Mouse (Mus musculus) hindbrain, embryonic 11.5 days (tissue): Measurements from ENCODE around the gene Il12rb1. TPM values are rescaled to one million over a fixed set of nuclear protein-coding genes. Genes with fewer than 3 reads are reported as not detected.
A peak's percentile ranks its signal among the peaks of the same experiment; 100 is the strongest.

Experiments
- ATAC-seq: fragments of 200-750 bp; cut with Nextera tagmentation; 2 replicates; pipeline ENCODE4 v1.8.0; 2017; ENCODE audit warnings: mild to moderate bottlenecking, moderate TSS enrichment, moderate library complexity; ENCODE audit not compliant: low FRiP score
- DNase-seq: peaks from one replicate; pipeline ENCODE4 v3.0.0-alpha.2; 2015; ENCODE audit warnings: low spot score
- H3K27ac ChIP-seq: fragments of 300-500 bp; sonication (generic); 2 replicates; pipeline ENCODE4 v1.5.1; 2014; ENCODE audit warnings: mild to moderate bottlenecking, low read depth, low read length
- H3K27me3 ChIP-seq: fragments of 300-500 bp; sonication (generic); 2 replicates; pipeline ENCODE4 v1.6.1; 2014; ENCODE audit warnings: mild to moderate bottlenecking, low read length, moderate library complexity, mixed read lengths; ENCODE audit not compliant: control insufficient read depth, insufficient read depth
- H3K36me3 ChIP-seq: fragments of 300-500 bp; sonication (generic); 2 replicates; pipeline ENCODE4 v1.6.1; 2014; ENCODE audit warnings: mild to moderate bottlenecking, low read length, moderate library complexity, mixed read lengths; ENCODE audit not compliant: control insufficient read depth, insufficient read depth
- H3K4me1 ChIP-seq: fragments of 300-500 bp; sonication (generic); replicated peaks from 2 replicates; pipeline ENCODE4 v1.6.1; 2014; ENCODE audit warnings: low read length, mixed read lengths; ENCODE audit not compliant: control insufficient read depth, insufficient read depth
- H3K4me2 ChIP-seq: fragments of 300-500 bp; sonication (generic); replicated peaks from 2 replicates; pipeline ENCODE4 v1.6.1; 2014; ENCODE audit warnings: mild to moderate bottlenecking, low read depth, low read length
- H3K4me3 ChIP-seq: fragments of 300-500 bp; sonication (generic); 2 replicates; pipeline ENCODE4 v1.5.1; 2014; ENCODE audit warnings: low read depth, low read length
- H3K9ac ChIP-seq: fragments of 300-500 bp; sonication (generic); 2 replicates; pipeline ENCODE4 v1.6.1; 2014; ENCODE audit warnings: low read depth, low read length
- H3K9me3 ChIP-seq: fragments of 300-500 bp; sonication (generic); 2 replicates; pipeline ENCODE4 v1.6.1; 2016; ENCODE audit warnings: low read length; ENCODE audit not compliant: control insufficient read depth
- WGBS: fragments of 180-500 bp; shearing (Covaris S2); extraction: QIAGEN DNeasy Blood & Tissue Kit; methylation state at CpG from one replicate; pipeline ENCODE4 v1.1.7; 2014; 5-methylcytosine and 5-hydroxymethylcytosine counted together
- polyA plus RNA-seq: library from polyadenylated mRNA; unstranded; fragments of >200 nt; fragmentation: Nextera tagmentation; extraction: Ambion mirVana; gene quantifications from 2 replicates; pipeline ENCODE4 v1.2.1, GENCODE M21; 2014

Gene Il12rb1
- polyA plus RNA-seq = 0.08 TPM in 1 of 2 replicates, not detected in the other

DNA sequence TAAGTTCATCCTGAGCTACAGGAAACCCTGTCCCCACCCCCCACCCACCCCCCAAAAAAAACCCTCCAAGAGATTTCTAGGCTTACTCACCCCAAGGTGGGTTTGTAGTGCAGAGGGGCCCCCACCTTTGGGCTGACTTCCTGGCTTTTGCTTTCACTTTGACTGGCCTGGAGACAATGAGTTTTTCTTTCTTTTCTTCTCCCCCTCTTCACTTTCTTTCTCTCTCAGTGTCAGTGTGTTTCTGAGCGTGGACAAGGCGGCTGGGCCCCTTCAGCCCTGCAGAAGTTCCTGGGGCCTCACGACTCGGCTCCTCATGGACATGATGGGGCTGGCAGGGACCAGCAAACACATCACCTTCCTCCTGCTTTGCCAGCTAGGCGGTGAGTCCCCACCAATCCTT is at the start of gene Il12rb1:
Gene Il12rb1, plus strand, starts transcription at position 211 of the 400 bp plus-strand sequence.
- Histone ChIP-seq H3K27me3 (peaks cover 24% of the 10 kb centered on the region), H3K27ac (no peak within 1 kb of the TSS), H3K9ac (no peak within 1 kb of the TSS), H3K4me1 (peaks cover 5% of the 10 kb centered on the region; the same call in 1 of the 2 replicates), H3K4me3 (no peak within 1 kb of the TSS), H3K9me3 (no peaks in the 10 kb centered on the region), H3K4me2 (no peak within 1 kb of the TSS), H3K36me3 (no peaks in the 10 kb centered on the region)
- DNase-seq (no peak), ATAC-seq (no peak)
- 67% methylated on average over 5 of the region's 5 CpGs for WGBS

DNA sequence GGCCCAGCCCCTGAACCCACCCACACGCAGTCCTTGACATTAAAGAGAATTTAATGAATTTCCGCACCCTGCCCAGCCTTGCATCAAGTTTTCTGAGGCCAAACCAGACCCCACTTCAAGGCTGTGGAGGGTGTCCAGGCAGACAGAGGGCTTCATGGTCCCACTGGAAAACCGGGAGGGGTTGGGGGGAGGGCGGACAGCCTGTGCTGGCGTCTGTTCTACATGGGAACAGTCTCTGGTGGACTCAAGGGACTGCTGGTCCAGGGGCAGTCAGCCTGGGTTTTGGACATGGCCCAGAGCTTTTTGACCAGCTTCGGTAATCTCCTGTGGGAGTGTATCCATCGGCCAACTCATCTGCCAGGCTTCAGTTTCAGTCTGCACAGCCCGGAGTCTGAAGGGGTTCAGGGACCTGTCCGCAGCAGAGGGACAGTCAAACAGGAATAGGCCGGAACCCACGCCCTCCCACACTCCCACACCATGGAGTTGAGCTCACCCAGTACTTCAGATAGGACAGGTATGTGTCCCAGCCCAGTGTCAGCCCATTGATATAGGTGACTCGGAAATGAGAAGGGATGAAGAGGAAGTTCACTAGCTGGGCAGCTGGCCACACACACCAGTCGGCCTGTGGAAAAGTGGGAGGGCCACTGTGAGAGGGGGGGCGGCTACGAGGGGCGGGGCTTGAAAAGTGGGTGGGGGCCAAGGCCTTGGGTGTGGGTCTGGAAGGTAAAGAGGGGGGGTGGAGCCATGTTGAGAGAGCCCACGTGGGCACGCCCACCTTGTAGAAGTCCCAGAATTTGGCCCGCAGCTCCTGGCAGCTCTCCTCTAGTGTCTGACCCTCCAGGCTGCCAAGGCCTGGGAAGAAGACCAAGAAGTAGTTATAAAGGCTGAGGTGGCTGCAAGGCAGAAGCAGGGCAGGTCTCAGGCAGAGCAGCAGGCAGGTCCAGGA is 49.4 kb upstream of the Il12rb1 start:
- Histone ChIP-seq H3K27me3 (no peaks in the 10 kb centered on the region), H3K9me3 (no peaks in the 10 kb centered on the region), H3K36me3 (no peaks in the 10 kb centered on the region), H3K27ac (no peak overlapping the region), H3K4me3 (no peak overlapping the region), H3K9ac (no peak overlapping the region), H3K4me2 (no peak overlapping the region), H3K4me1 (peaks cover 2% of the 10 kb centered on the region)
- WGBS = 68% methylated on average over 19 of the region's 19 CpGs
- ATAC-seq = no peak
- DNase-seq = no peak

DNA sequence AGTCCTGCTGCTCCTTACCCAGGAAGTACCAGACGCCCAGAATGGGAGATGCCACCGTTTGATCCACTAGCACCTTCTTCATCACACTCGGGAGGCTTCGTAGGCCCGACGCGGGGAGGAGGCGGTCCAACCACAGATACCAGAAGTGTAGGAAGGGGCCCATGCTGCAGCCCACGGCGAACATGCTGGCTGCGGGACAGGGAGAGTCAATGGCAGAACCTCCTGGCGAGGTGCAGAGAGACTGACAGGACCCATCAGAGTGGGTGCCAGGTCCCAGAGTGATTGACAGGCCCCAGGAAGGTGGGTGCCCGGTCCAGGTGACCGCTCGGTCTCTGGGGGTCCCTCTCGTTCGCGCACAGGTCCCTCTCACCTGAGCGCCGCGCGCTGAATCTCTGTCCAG is 47.9 kb upstream of the Il12rb1 start:
- DNase-seq = peak; percentile 34
- H3K4me3 ChIP-seq = peak overlapping the region; percentile 75
- peak overlapping the region; percentile 97 for H3K4me2 ChIP-seq
- H3K36me3 ChIP-seq = no peaks in the 10 kb centered on the region
- H3K27ac ChIP-seq = peak overlapping the region; percentile 74
- H3K9me3 ChIP-seq = no peaks in the 10 kb centered on the region
- H3K27me3 ChIP-seq = no peaks in the 10 kb centered on the region
- WGBS = 2% methylated on average over 19 of the region's 22 CpGs
- H3K9ac ChIP-seq = peak overlapping the region; percentile 79
- ATAC-seq = peak; percentile 46; the same call in 1 of the 2 replicates
- peaks cover 2% of the 10 kb centered on the region for H3K4me1 ChIP-seq

DNA sequence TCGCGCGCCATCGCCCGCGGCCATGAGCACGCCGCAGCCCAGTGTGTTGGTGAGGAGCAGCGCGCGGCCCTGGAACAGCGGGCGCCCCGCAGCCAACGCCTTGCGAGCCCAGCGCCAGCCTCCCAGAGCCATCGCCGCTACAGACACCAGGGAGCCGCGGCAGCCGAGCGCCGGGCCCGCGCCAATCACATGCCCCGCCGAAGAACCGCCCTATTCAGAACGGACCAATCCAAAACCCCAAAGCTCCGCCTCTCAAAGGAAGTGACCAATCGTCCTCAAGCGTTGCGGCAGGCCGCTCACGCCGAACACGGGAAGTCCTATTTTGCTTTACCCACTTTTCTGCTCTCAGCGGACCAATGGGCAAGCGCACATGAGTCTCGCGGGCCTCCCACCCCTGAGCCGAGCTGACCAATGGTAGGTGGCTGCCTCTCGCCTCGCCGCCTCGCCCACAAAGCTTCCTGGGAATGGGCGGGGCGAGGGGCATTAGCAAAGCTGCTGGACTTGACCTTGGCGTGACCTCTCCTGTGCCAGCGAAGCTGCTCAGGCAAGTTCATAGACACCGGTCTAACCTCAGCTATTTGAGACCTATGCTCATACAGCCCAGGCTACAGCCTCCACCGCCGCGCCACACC is 47.4 kb upstream of the Il12rb1 start, which contains the start of gene Mpv17l2:
Gene Mpv17l2, minus strand, starts transcription at position 172 of the 632 bp plus-strand sequence.
- Histone ChIP-seq H3K4me3 (peak within 1 kb of the TSS; percentile 75), H3K9me3 (no peaks in the 10 kb centered on the region), H3K27ac (peak within 1 kb of the TSS; percentile 74), H3K27me3 (no peaks in the 10 kb centered on the region), H3K36me3 (no peaks in the 10 kb centered on the region), H3K9ac (peak within 1 kb of the TSS; percentile 79), H3K4me2 (peak within 1 kb of the TSS; percentile 97), H3K4me1 (peaks cover 5% of the 10 kb centered on the region)
- WGBS = 1% methylated on average over 53 of the region's 55 CpGs
- DNase-seq (peak; percentile 94), ATAC-seq (peak; percentile 96)

DNA sequence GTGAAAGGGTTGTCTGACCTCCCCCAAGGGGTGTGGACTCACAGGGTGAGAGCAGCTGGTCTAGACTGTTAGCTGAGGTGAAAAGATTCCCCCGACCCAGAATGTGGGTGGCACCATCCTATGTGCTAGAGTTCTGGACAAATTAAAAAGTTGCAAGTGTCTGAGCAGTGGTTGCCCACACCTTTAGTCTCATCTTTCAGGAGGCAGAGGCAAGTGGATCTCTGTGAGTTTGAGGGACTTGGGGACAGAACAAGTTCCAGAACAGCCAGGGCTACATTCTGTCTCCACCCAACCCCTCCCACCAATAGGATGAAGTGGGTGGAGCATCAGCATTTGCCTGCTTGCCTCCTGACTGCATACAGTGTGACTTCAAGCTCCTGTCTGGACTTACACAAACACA is 46.1 kb upstream of the Il12rb1 start:
- Histone ChIP-seq H3K4me3 (no peak overlapping the region), H3K9ac (no peak overlapping the region), H3K27ac (no peak overlapping the region), H3K9me3 (no peaks in the 10 kb centered on the region), H3K36me3 (no peaks in the 10 kb centered on the region), H3K4me1 (peaks cover 10% of the 10 kb centered on the region), H3K27me3 (no peaks in the 10 kb centered on the region), H3K4me2 (no peak overlapping the region)
- DNase-seq = no peak
- no peak for ATAC-seq
- 80% methylated on average over 1 of the region's 1 CpGs for WGBS

DNA sequence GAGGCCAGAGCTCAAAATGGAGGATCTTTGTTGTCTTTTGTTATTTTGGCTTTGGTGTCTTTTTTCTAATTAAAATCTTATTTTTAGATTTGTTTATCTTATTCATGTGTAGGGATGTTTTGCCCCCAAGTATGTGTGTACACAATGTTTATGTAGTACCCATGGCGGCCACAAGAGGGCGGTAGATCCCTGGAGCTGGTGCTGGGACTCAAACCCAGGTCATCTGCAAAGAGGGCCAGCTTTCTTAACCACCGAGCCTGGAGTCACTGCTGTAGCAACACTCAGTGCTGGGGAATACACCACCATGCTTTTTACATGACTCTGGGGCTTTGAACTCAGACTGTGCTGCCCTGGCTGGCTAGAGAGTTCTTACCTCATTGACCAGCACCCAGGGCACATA is 44.9 kb upstream of the Il12rb1 start:
- no peaks in the 10 kb centered on the region for H3K36me3 ChIP-seq
- DNase-seq = peak; percentile 76
- no peak overlapping the region for H3K9ac ChIP-seq
- 3% methylated on average over 3 of the region's 3 CpGs for WGBS
- no peak overlapping the region for H3K27ac ChIP-seq
- no peak for ATAC-seq
- H3K27me3 ChIP-seq = no peaks in the 10 kb centered on the region
- no peak overlapping the region for H3K4me2 ChIP-seq
- no peak overlapping the region for H3K4me3 ChIP-seq
- H3K9me3 ChIP-seq = no peaks in the 10 kb centered on the region
- peaks cover 10% of the 10 kb centered on the region for H3K4me1 ChIP-seq

DNA sequence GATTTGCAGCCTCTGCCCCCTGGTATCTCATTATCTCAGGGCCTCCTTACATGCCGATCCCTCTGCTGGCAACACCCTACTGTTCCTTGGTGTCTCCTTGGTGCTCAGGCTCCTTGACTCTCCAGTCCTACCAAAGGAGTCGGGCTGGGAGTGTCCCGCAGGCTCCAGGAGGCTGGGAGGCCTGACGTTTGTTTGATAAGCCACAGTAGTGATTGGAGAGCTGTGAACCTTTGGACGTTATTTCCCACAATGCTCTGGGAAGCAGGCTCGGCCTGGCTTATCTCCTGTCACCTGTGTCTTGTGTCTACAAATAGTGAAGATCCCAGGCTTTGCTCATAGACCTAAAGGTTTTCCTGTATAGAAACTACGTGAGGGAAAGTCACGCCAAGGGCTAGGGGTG is 44.2 kb upstream of the Il12rb1 start:
- Histone ChIP-seq H3K27me3 (no peaks in the 10 kb centered on the region), H3K9me3 (no peaks in the 10 kb centered on the region), H3K4me1 (peaks cover 10% of the 10 kb centered on the region), H3K27ac (no peak overlapping the region), H3K4me3 (no peak overlapping the region), H3K9ac (no peak overlapping the region), H3K36me3 (no peaks in the 10 kb centered on the region), H3K4me2 (no peak overlapping the region)
- 85% methylated on average over 8 of the region's 8 CpGs for WGBS
- ATAC-seq (no peak), DNase-seq (no peak)

DNA sequence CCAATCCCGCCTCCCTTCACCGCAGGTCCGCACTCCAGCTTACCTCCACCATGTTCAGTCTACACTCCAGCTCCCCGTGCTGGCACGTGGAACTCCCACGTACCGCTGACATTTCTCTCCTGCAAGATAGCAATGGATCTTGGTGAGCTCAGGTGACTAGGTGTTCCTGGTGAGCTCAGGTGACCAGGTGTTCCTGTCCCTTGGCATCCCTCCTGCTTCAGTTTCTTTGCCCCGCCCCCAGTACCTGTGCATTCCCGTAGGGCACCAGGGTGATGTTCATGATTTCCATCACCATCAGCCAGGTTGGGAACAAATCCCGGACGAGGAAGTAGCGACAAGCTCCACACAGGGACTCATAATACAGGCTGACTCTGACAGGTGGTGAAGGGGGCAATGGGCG is 43.6 kb upstream of the Il12rb1 start:
- no peak for ATAC-seq
- Histone ChIP-seq H3K4me3 (no peak overlapping the region), H3K36me3 (no peaks in the 10 kb centered on the region), H3K27ac (no peak overlapping the region), H3K4me2 (no peak overlapping the region), H3K9ac (no peak overlapping the region), H3K4me1 (peaks cover 10% of the 10 kb centered on the region), H3K27me3 (no peaks in the 10 kb centered on the region), H3K9me3 (no peaks in the 10 kb centered on the region)
- DNase-seq = no peak
- 96% methylated on average over 13 of the region's 13 CpGs for whole genome bisulfite sequencing
